Mouse (Mus musculus) spleen, postnatal 36 days (tissue): ENCODE results near the gene Alkbh6.

Experiments used
- DNase-seq, 2 experiments: peaks; one replicate each; pipeline ENCODE4 v3.0.0; 2022; ENCODE audit warnings: low spot score in 2 of 2, mixed read lengths in 1 of 2

Alkbh6 gene

GRCm38 (mm10) chr7:30328379-30328778, 19.9 kb downstream of the Alkbh6 start:
- DNase-seq = no peak

- DNase-seq = peak; percentile 73 to 80
Observed at GRCm38 (mm10) chr7:30331887-30332286, 23.4 kb downstream of the Alkbh6 start.

- no peak for DNase-seq
Observed at GRCm38 (mm10) chr7:30332622-30333259, 24.2 kb downstream of the Alkbh6 start.

- DNase-seq = peak; percentile 22 to 29
Observed at GRCm38 (mm10) chr7:30333436-30333835, 24.9 kb downstream of the Alkbh6 start.

- no peak for DNase-seq
Observed at GRCm38 (mm10) chr7:30334563-30334962, 26.0 kb downstream of the Alkbh6 start.

- DNase-seq = no peak
Observed at GRCm38 (mm10) chr7:30335688-30336087, 27.2 kb downstream of the Alkbh6 start.

- DNase-seq = peak; percentile 23 to 46
Observed at GRCm38 (mm10) chr7:30336384-30336783, 27.9 kb downstream of the Alkbh6 start.

- DNase-seq = no peak
Observed at GRCm38 (mm10) chr7:30339432-30340109, 31.1 kb downstream of the Alkbh6 start.

GRCm38 (mm10) chr7:30346635-30347379, 38.3 kb downstream of the Alkbh6 start:
- peak in 1 of 2 experiments; percentile 24 for DNase-seq

GRCm38 (mm10) chr7:30347828-30348227, 39.3 kb downstream of the Alkbh6 start:
- DNase-seq = peak; percentile 48 to 51

GRCm38 (mm10) chr7:30353279-30353822, 44.8 kb downstream of the Alkbh6 start:
- peak; percentile 19 to 29 for DNase-seq

- no peak for DNase-seq
Observed at GRCm38 (mm10) chr7:30354059-30354458, 45.5 kb downstream of the Alkbh6 start.

GRCm38 (mm10) chr7:30358378-30359186, 50.1 kb downstream of the Alkbh6 start:
- no peak for DNase-seq

GRCm38 (mm10) chr7:30359276-30359865, 50.9 kb downstream of the Alkbh6 start:
- no peak for DNase-seq

GRCm38 (mm10) chr7:30360028-30360427, 51.5 kb downstream of the Alkbh6 start:
- no peak for DNase-seq

GRCm38 (mm10) chr7:30362652-30363343, 54.3 kb downstream of the Alkbh6 start, which contains the start of gene Lrfn3:
Gene Lrfn3 (minus strand): TSS chr7:30362772.
- no peak for DNase-seq

- DNase-seq = no peak
Observed at GRCm38 (mm10) chr7:30363344-30363738, 54.8 kb downstream of the Alkbh6 start.
